Mouse (Mus musculus) ES-E14 (cell line): ENCODE results near the gene Hsp90ab1.

Source experiments
- HCFC1 ChIP-seq: IDR thresholded peaks from 2 replicates; pipeline ENCODE4 v1.6.1; 2012; ENCODE audit warnings: low read length, inconsistent platforms, borderline replicate concordance; ENCODE audit not compliant: insufficient read depth
- MAFK ChIP-seq: IDR thresholded peaks from 2 replicates; pipeline ENCODE4 v1.6.1; 2014; ENCODE audit warnings: mild to moderate bottlenecking, low read depth, low read length, inconsistent platforms; ENCODE audit not compliant: insufficient read depth
- ZNF384 ChIP-seq: IDR thresholded peaks from 2 replicates; pipeline ENCODE4 v1.6.1; 2012; ENCODE audit warnings: low read depth, low read length, inconsistent platforms

DNA sequence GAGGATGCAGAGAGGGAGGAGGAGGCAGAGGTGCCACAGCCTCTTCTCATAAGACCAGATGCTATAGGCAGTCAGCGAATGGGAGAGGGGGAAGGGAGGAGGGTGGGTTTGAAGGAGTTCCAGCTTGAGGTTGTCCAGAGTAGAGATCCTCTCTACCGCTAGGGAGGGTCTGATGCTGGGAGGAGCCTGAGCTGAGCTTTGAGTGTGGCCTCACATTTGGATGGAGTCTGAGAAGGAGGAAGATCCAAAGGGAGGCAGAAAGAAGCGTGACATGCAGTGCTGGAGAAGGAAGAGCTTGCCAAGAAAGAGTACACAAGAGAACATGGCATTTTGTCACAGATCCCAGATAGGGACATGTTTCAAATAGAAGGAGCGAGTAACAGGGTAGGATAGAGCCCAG lies 34.7 kb downstream of the Hsp90ab1 start:
- TF ChIP-seq ZNF384 (no peak), MAFK (no peak), HCFC1 (no peak)
